Mouse (Mus musculus) embryonic stem cell, embryonic (primary cell): ENCODE measurements around the gene Cfap58.

Experiments
- CTCF ChIA-PET, 4 experiments: fragments of 300-600 bp in 2 of 4; fragments of 350-600 bp in 2 of 4; sonication (Branson Sonifier 250); formaldehyde crosslinking; loops; one replicate each; lab custom pipeline; 2022; ENCODE audit warnings: inconsistent platforms in 2 of 4; lab: Charles Lee
- POLR2A ChIA-PET, 4 experiments: fragments of 300-600 bp in 2 of 4; fragments of 350-600 bp in 2 of 4; sonication (Branson Sonifier 250); formaldehyde crosslinking; loops; one replicate each; lab custom pipeline; 2022; ENCODE audit warnings: antibody characterized with exemption in 4 of 4, inconsistent platforms in 1 of 4; lab: Charles Lee

The Cfap58 gene

DNA sequence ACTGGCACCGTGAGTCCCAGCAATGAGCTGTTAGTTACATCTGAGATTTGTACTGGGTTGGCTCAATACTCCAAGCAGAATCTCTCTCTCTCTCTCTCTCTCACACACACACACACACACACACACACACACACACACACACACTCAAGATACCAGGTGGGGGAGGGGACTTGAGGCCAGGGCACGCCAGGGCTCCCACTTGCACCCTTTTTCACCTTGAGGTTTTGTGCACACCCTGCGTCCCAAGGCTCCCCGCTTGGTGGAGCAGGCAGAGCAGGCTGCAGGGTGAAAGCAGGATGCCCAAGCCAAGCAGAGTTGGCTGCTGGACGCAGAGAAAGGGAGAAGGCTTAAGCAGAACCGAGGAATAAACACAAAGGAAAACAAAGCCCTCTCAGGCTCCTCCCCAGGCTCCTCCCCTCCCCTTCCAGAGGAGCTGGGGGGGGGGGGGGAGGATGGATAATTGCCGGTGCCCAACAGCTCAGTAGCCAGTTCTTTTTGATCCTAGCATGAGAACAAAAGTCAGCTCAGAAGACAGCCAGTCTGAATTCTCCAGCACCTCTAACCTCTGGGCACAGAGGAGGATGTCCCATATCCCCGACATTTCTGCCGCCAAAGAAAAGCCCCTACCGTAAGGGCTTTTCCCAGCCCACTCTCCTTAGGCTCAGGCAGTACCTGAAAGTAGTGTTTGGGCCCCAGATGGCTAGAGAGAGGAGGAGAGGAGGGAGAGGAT is 27.9 kb upstream of the Cfap58 start:
- POLR2A ChIA-PET, result interaction anchor here in 3 of 4 experiments (0.6 to 1.1 kb wide), 4 partner anchors 9 to 416 kb away, joined by 3 to 6 read pairs (median 3); partner anchors contain the start of genes Cfap43 (in 2 of the 3) and Itprip (in 2 of the 3)

DNA sequence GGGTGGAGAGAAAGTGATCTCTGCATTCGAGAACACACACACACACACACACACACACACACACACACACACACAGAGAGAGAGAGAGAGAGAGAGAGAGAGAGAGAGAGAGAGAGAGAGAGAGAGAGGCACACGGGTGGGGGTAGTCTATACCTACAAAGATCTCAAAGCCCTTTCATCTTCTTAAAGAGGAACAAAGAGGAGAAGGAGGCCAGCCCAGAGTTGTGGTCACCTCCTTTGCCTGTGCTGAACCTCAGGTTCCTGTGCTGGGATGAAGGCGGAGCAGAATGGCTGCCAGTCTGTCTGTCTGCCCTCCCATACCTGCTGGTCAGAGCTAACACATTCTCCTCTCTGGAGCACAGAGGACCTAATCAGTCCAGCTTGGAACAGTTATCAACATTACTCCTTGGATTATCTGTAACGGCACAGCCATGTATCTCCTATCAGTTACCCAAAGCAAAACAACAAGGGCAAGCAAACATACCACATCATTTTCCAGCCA is 27.3 kb upstream of the Cfap58 start:
- ChIA-PET CTCF (interaction anchor here in 2 of 4 experiments (0.5 to 1.0 kb wide), 2 partner anchors 30 to 421 kb away, joined by 3 to 4 read pairs; no protein-coding TSS in a partner anchor), POLR2A (interaction anchor here in 2 of 4 experiments (0.7 to 1.1 kb wide), 3 partner anchors 9 to 417 kb away, joined by 3 to 6 read pairs (median 3); partner anchors contain the start of genes Cfap43 (in 2 of the 2) and Itprip (in 2 of the 2))

More for the DNA sequence above, 27.9 kb upstream of the Cfap58 start:
- CTCF ChIA-PET, result interaction anchor here (0.5 to 1.4 kb wide), 6 partner anchors 10 to 422 kb away, joined by 3 to 6 read pairs (median 4); no protein-coding TSS in a partner anchor

DNA sequence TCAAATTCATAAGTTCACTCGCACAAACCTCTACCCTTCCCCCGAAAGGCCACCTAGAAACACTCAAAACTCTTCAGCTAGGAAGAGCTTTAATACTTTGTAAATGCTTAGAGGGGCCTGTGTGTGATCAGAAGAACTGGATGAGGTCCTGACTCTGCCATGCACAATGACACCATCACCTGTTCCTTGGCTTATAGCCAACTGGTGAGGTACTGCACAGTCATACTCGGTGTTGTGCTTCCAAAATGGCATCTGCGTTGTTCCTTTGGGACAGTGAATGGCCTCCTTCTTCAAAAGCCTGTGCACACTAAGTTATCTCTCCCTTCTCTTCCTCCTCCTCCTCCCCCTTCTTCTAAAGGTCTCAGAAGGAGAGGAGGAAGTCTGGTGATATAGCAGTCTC is 26.7 kb upstream of the Cfap58 start:
- POLR2A ChIA-PET, result no interaction called here

DNA sequence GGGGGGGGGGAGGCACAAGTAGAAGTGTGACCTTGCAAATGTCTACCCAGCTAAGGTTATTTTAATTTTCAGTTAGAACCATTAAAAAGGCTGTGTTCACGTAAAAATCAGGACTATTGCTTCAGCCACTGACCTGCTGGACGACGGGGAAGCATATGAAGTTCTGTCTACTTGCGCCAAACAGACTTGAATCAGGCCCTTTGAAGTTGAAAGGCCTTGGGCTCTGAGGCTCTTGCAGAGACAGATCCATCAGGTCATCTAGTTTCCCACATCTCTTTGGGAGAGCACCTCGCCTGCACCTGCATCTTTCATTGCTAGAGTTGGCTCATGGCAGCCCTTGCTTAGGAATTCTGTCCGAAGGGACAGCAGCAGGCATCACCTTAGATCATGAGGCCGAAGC is 24.1 kb upstream of the Cfap58 start:
- CTCF ChIA-PET, result no interaction called here
- POLR2A ChIA-PET, result no interaction called here

More for the DNA sequence above, 26.7 kb upstream of the Cfap58 start:
- CTCF ChIA-PET, result interaction anchor here in 1 of 4 experiments (0.6 kb wide), 1 partner anchor 80 kb away, joined by 6 read pairs; no protein-coding TSS in a partner anchor

DNA sequence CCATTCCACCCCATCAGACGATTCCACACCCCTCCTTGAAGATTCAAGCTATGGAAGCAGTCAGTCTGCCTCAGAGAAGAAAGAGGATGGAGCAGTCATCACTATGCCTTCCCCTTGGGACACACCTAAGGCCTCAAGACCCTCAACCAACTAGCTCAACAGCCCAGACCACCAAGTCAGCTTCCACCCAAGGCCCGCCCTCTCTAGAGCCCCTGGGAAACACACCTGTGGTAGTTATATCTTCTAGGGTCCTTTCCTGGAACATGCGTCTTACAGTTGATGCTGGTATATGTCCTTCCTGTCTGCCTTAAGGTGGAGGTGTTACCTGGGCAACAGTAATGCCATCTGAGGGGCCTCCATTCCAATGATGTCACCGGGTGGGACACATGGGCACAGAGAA is 23.3 kb upstream of the Cfap58 start:
- ChIA-PET CTCF (interaction anchor here in 2 of 4 experiments (0.6 to 0.7 kb wide), 2 partner anchors 18 to 83 kb away, joined by 3 to 5 read pairs; no protein-coding TSS in a partner anchor), POLR2A (interaction anchor here in 1 of 4 experiments (1.1 kb wide), 1 partner anchor 17 kb away, joined by 3 read pairs; no protein-coding TSS in a partner anchor)

DNA sequence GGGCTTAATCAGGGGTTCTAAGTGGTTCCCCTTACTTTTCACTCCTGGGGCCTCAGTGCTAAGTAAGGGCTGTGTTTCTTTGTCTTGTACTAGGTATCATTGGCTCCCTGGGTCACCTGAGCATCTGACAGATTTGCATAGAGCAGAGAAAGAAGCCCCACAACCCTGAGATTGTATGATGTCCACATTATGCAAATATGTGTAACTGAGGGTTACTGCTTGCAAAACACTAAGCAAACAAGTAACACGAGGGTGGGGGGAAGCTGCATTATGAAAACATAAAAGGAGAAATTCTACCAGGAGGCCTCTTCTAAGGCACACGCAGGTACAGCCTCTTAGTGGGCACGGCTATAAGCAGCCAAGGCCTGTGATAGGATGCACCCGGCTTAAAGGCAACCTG is 22.2 kb upstream of the Cfap58 start:
- ChIA-PET POLR2A (no interaction called here), CTCF (no interaction called here)

DNA sequence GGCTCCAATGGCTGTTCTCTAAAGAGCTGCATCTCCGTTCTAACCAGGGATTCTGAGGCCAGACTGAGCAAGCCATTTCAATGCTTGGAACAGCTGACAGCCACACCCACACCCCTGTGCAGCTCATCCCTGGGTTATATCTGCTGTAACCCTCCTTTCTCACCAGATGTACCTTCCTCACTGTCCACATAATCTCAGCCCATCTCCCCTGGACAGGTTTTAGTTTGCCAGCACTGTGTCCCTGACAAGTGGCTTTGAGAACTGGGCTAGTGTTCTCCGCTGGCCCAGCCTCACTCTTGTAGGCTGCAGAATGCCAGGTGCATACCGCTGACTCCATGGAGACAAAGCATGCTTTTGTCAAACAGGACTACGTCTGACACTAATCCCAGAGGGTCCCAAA is 20.1 kb upstream of the Cfap58 start:
- ChIA-PET POLR2A (interaction anchor here (0.6 to 1.7 kb wide), 6 partner anchors 13 to 419 kb away, joined by 3 to 5 read pairs (median 4); no protein-coding TSS in a partner anchor), CTCF (interaction anchor here in 1 of 4 experiments (1.9 kb wide), 1 partner anchor 35 kb away, joined by 7 read pairs; no protein-coding TSS in a partner anchor)

DNA sequence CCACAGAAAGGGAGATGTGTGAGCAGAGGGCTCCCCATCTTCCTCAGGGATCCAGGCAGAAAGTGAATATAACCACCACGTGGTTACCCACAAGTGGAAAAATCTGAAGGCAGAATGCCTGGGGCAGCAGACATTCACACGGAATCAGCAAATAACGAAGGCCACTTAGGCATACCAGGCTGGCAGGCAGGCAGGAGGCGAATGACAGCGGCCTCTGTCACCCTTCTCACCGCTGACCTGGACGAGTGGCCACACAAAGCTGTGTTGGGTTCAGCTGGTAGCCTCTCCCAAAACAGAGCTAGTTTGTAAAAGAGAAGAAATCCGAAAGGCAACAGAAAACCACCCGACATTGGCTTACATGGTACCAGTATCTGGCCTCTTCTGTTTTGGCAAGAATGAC is 19.5 kb upstream of the Cfap58 start:
- CTCF ChIA-PET, result interaction anchor here in 3 of 4 experiments (1.6 to 2.9 kb wide), 4 partner anchors 13 to 36 kb away, joined by 5 to 19 read pairs (median 6); no protein-coding TSS in a partner anchor
- POLR2A ChIA-PET, result interaction anchor here in 3 of 4 experiments (0.6 to 1.7 kb wide), 7 partner anchors 8 to 418 kb away, joined by 3 to 4 read pairs (median 3); partner anchors contain the start of gene Sfr1 (in 1 of the 3)

DNA sequence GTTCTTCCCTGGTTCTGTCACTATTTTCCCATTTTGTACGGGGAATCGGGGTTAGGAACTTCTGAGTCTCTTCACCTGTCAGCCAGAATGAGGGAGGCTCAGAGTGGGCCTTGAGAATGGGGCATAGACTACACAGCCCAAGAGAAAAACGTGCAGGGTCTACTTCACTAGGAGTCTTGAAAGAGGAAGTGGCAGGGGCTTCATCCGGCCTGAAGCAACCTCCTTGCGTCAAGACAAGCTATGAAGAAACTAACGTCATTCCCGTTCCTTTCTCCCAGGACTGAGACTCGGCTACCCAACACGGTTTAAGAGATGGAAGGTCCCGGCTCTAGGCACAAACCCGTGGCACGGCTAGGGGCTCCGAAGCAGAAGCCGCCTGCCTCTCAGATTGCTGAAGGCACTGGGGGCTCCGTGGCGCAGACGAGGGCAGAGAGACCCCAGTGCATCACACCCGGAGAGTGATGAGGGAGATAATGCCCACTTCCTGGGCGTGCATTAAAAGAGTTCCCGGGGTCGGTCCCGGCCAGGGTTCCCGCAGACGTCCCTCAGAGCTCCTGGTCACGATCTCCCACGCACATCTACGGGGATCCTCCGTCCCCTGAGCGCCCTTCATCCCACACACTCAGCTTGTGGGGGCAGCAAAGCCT is 18.9 kb upstream of the Cfap58 start:
- POLR2A ChIA-PET, result interaction anchor here in 2 of 4 experiments (0.7 to 1.8 kb wide), 11 partner anchors 9 to 188 kb away, joined by 3 to 6 read pairs (median 3); partner anchors contain the start of gene Sfr1 (in 1 of the 2)
- CTCF ChIA-PET, result interaction anchor here (0.6 to 2.9 kb wide), 11 partner anchors 12 to 430 kb away, joined by 3 to 19 read pairs (median 4); no protein-coding TSS in a partner anchor

DNA sequence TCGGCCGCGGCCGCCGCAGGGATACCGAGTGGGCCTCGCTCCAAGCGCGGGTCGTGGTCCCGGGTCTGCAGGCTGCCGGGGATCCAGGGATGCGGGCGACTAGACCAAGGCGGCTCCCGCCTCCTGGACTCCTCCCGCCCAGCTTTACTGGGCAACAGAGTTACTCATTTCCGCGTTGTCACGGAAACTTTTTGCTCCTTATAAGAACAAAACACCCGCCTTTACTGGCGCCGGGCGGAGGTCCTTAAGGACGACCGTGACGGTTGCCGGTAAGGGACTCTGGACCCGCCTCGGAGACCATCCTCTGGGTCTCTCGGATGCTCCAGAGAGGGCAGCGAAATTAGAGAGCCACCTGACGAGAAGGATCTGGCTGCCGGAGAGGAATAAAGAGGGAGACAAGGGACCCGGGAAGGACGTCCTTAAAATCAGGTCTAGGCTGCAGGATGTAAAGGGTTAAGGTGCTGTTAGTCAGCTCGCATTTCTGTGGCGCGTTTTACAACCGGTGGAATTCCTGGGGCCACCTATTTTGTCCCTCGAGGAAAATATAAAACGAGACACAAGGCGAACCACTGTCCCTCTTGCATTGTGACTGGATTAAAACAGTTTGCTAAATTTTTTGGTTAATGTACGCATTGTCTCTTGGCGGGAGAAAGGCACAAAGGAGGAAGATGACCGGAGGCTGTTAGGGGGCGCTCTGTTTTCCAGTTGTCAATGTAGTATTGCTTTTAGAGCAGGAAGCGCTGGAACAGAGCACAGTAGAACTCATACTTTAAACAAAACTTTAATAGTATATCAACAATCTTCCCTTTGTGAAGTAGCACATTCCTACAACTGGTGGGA is 18.1 kb upstream of the Cfap58 start, which contains the start of the genes Cfap43 and Itprip:
TSS of gene Cfap43 (minus strand) at position 162 of the 840 bp plus-strand sequence.
TSS of gene Itprip (minus strand) at position 174 of the 840 bp plus-strand sequence.
- CTCF ChIA-PET, result interaction anchor here (0.6 to 2.9 kb wide), 17 partner anchors 10 to 431 kb away, joined by 3 to 19 read pairs (median 3); no protein-coding TSS in a partner anchor
- POLR2A ChIA-PET, result interaction anchor here in 3 of 4 experiments (0.7 to 1.8 kb wide), 11 partner anchors 9 to 189 kb away, joined by 3 to 6 read pairs (median 3); partner anchors contain the start of gene Sfr1 (in 1 of the 3)

DNA sequence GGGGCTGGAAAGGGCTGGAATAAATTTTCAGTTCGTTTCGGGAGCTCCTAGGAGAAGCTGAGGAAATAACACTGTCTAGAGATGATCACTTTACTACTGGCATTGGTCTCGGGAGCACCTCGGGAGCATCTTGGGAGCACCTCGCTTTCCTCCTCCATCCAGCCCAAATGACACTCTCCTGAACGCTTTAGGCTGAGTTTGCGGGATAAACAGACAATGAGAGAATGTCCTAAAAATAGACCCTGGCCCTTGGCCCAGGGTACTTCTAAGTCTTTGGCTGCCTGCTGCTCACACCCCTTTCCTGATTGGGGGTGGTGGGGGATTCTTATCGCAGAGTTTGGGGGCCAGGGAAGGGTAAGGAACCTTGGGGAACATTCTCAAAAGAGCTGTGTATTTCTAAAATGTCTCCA is 17.5 kb upstream of the Cfap58 start:
- CTCF ChIA-PET, result interaction anchor here in 3 of 4 experiments (0.8 to 2.9 kb wide), 11 partner anchors 9 to 432 kb away, joined by 3 to 19 read pairs (median 3); partner anchors contain the start of gene Gsto2 (in 1 of the 3)

DNA sequence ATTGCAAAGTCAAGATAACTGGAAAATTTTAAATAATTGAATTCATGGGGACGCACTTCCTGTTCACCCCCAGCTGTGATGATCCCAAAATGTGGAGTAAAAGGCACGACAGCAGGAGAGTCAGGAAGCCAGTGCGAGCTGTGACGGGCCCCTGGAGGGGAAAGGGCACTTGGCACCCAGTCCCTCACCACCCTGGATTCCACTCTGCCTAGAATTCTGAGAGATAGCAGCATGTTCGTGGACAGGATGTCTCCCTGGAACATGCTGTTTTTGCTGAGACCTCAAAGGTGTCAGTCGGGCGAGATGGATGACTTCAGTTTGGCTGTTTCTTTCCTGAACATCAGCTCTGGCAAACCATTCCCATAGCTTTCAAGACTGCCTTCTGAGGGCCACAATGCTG is 11.7 kb upstream of the Cfap58 start:
- ChIA-PET POLR2A (interaction anchor here in 1 of 4 experiments (0.9 kb wide), 1 partner anchor 30 kb away, joined by 3 read pairs; no protein-coding TSS in a partner anchor), CTCF (interaction anchor here in 3 of 4 experiments (0.6 to 1.6 kb wide), 3 partner anchors 43 to 1785 kb away, joined by 3 to 9 read pairs (median 3); no protein-coding TSS in a partner anchor)

More for the DNA sequence above, 17.5 kb upstream of the Cfap58 start:
- POLR2A ChIA-PET, result interaction anchor here in 2 of 4 experiments (1.0 to 1.8 kb wide), 3 partner anchors 15 to 38 kb away, joined by 3 to 5 read pairs (median 4); no protein-coding TSS in a partner anchor

DNA sequence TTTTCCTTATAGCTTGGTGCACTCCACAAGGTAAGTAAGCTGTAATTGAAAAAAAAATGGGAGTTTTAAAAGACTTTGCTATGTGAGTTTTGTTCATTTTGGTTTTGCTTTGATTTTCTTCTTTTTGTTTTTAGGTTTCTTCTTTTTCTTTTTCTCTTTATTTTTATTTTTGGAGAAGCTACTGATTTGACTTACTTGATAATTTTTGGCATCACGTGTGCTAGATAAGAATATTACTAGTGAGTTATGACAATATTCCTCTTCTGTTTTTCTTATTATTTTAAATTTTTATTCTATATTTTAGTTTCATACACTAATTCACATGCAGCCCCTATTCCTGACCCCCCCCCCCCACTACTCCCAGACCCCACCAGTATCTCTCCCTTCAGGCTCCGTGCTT is 10.4 kb upstream of the Cfap58 start:
- CTCF ChIA-PET, result interaction anchor here in 1 of 4 experiments (0.7 kb wide), 1 partner anchor 263 kb away, joined by 4 read pairs; no protein-coding TSS in a partner anchor
- POLR2A ChIA-PET, result interaction anchor here in 2 of 4 experiments (0.7 to 0.8 kb wide), 2 partner anchors 172 to 1271 kb away, joined by 3 read pairs; no protein-coding TSS in a partner anchor

DNA sequence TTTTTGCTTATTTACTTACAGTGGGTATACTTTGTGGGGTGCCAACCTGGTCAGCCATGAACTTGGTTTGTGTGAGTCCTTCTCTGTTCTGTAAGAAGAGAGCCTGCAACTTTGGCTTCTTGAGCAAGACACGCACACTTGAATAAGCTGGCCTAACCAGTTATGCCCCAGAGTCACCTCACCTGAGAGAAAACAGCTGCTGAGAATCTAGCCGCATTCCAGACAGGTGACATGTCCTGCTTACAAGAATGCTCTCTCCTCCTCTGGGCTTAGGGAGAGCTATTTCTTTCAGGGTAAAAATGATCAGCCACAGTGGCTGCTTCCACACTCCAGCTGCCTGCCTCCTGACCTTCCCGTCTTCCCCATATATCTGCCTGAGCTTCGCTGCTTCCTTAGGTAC is 8.4 kb upstream of the Cfap58 start:
- POLR2A ChIA-PET, result no interaction called here
- CTCF ChIA-PET, result interaction anchor here (0.7 to 4.2 kb wide), 5 partner anchors 9 to 47 kb away, joined by 3 to 33 read pairs (median 7); no protein-coding TSS in a partner anchor

DNA sequence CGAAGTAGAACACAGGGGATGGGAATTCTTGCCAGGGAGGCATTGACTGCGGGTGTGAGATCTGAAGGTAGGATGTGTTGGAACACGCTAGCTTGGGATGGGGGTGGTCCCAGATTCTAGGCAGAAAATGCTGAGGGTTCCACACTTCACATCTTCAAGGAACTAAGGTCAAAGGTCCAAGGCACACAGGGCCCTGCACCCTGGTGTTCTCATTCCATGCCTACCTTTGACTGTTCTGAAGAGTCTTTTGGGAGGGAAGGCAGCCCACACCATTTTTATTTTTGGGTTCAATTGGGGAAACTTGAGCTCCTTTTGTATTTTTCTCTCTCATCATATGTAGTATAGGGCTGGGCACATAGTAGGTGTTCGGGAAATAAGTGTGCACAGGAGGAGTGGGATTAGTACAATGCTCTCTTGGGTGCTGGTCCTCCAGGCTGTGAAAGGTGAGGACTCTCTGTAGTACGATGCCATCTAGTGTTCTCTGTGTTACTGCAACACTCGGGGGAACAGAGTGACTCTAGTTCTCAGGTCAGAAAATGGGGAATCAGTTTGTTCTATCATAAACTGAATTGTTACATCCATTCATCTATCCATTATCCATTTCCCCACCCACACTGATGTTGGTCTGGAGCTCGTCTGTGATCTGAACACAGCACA is 5.4 kb upstream of the Cfap58 start:
- ChIA-PET CTCF (interaction anchor here (0.5 to 4.2 kb wide), 4 partner anchors 9 to 50 kb away, joined by 6 to 33 read pairs (median 16); no protein-coding TSS in a partner anchor), POLR2A (interaction anchor here in 1 of 4 experiments (1.5 kb wide), 1 partner anchor 78 kb away, joined by 3 read pairs; no protein-coding TSS in a partner anchor)

DNA sequence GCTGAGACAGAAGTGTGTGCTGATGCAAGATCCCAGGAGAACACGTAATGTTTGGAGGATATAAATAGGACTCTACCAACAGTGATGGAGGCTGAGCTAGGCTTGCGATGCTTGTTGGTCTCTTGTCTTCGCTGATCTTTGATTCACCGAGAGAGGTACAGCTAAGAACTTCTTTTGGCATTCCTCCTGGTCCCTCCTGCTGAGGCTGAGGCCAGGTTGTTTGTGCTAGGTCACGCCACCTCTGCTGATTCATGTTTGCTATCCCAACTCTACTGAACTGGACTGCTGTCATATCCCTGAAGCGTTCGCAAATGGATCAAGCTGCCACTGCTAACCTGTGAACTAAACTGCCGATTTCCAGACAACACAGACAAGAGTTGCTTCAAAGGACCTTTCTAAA is 3.3 kb upstream of the Cfap58 start:
- CTCF ChIA-PET, result interaction anchor here (0.7 to 2.1 kb wide), 5 partner anchors 52 to 103 kb away, joined by 3 to 11 read pairs (median 9); no protein-coding TSS in a partner anchor
- POLR2A ChIA-PET, result interaction anchor here in 3 of 4 experiments (0.6 to 1.9 kb wide), 5 partner anchors 13 to 121 kb away, joined by 3 to 7 read pairs (median 4); no protein-coding TSS in a partner anchor
